Mouse (Mus musculus) embryonic fibroblast, embryonic 13.5 days (primary cell): ENCODE results near the gene Omd.

Experiments used
- CTCF ChIP-seq: IDR thresholded peaks from 2 replicates; pipeline ENCODE4 v1.5.1; 2011; ENCODE audit warnings: mild to moderate bottlenecking, control low read depth, low read length, moderate library complexity, borderline replicate concordance; ENCODE audit not compliant: insufficient read depth
- POLR2A ChIP-seq: IDR thresholded peaks from 2 replicates; pipeline ENCODE4 v1.6.1; 2011; ENCODE audit warnings: low read depth, mild to moderate bottlenecking, control low read depth, low read length, moderate library complexity

DNA sequence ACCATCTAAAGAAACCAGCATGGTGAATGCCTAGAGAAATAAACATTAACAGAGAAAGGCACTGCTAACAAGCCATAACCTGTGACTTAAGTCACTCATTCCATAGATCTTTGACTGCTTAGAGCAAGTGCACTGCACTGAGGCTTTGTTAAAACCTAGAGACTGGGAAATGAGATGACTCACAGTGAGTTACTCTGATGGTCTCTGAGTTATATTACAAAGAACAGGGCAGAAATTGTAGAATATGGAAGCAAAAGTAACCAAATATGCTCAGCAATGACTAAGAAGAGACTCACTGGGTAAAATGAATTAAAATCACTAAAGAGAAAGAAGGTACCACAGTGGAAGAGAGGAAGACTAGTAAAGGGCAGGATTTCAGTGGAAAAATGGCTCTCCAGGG, 1.6 kb downstream of the Omd start:
- no peak for TF ChIP-seq CTCF
- TF ChIP-seq POLR2A: 0 out of 2 replicates have a peak, but pooled peaks have one; percentile 16
